Mouse (Mus musculus) heart, adult 11 months (tissue): ENCODE measurements around the gene Mcoln2.

Experiments
- DNase-seq: peaks from one replicate; pipeline ENCODE4 v3.0.0; 2022

The Mcoln2 gene

GRCm38 (mm10) chr3:146149156-146150057 lies at the start of gene Mcoln2:
Gene Mcoln2, plus strand, starts transcription at chr3:146149833.
- DNase-seq = peak; percentile 81

GRCm38 (mm10) chr3:146099925-146100324 lies 49.7 kb upstream of the Mcoln2 start:
- peak; percentile 58 for DNase-seq

GRCm38 (mm10) chr3:146102049-146102448 lies 47.6 kb upstream of the Mcoln2 start:
- DNase-seq = peak; percentile 86

- DNase-seq = no peak
These were observed 42.4 kb upstream of the Mcoln2 start for GRCm38 (mm10) chr3:146107116-146107849.

- DNase-seq = peak; percentile 97
These were observed 41.6 kb upstream of the Mcoln2 start, which contains the start of gene Wdr63 for GRCm38 (mm10) chr3:146107921-146108571. Gene Wdr63, minus strand, starts transcription at chr3:146108130.

- DNase-seq = no peak
These were observed 40.7 kb upstream of the Mcoln2 start for GRCm38 (mm10) chr3:146108945-146109344.

GRCm38 (mm10) chr3:146110358-146110757 lies 39.3 kb upstream of the Mcoln2 start:
- DNase-seq = no peak

- peak; percentile 88 for DNase-seq
These were observed 38.7 kb upstream of the Mcoln2 start for GRCm38 (mm10) chr3:146110916-146111315.

GRCm38 (mm10) chr3:146117258-146117996 lies 32.2 kb upstream of the Mcoln2 start, which contains the start of gene Mcoln3:
Gene Mcoln3, plus strand, starts transcription at chr3:146117450.
- no peak for DNase-seq

- no peak for DNase-seq
These were observed 31.6 kb upstream of the Mcoln2 start for GRCm38 (mm10) chr3:146117997-146118457.

- no peak for DNase-seq
These were observed 28.1 kb upstream of the Mcoln2 start for GRCm38 (mm10) chr3:146121310-146122124.

GRCm38 (mm10) chr3:146122125-146122420 lies 27.6 kb upstream of the Mcoln2 start:
- no peak for DNase-seq

- no peak for DNase-seq
These were observed 26.7 kb upstream of the Mcoln2 start for GRCm38 (mm10) chr3:146122807-146123463.

GRCm38 (mm10) chr3:146123464-146123825 lies 26.2 kb upstream of the Mcoln2 start:
- no peak for DNase-seq

- no peak for DNase-seq
These were observed 22.4 kb upstream of the Mcoln2 start for GRCm38 (mm10) chr3:146127205-146127604.

- DNase-seq = peak; percentile 94
These were observed 14.8 kb upstream of the Mcoln2 start for GRCm38 (mm10) chr3:146134834-146135233.

GRCm38 (mm10) chr3:146135417-146135816 lies 14.2 kb upstream of the Mcoln2 start:
- peak; percentile 76 for DNase-seq

- peak; percentile 29 for DNase-seq
These were observed 13.2 kb upstream of the Mcoln2 start for GRCm38 (mm10) chr3:146136422-146136821.

GRCm38 (mm10) chr3:146140276-146140675 lies 9.4 kb upstream of the Mcoln2 start:
- peak; percentile 62 for DNase-seq

GRCm38 (mm10) chr3:146142523-146142922 lies 7.1 kb upstream of the Mcoln2 start:
- DNase-seq = peak; percentile 31

- peak; percentile 64 for DNase-seq
These were observed 4.1 kb upstream of the Mcoln2 start for GRCm38 (mm10) chr3:146145501-146145900.
